Mouse (Mus musculus) ES-E14 (cell line): ENCODE measurements around the gene Ncln. TPM values are rescaled to one million over a fixed set of nuclear protein-coding genes. Genes with fewer than 3 reads are reported as not detected.
A peak's percentile ranks its signal among the peaks of the same experiment; 100 is the strongest.

Experiments used
- DNase-seq: peaks from one replicate; pipeline ENCODE4 v3.0.0-alpha.2; 2013; ENCODE audit warnings: low read depth, low spot score
- H3K27ac ChIP-seq: 2 replicates; pipeline ENCODE4 v1.5.1; 2012; ENCODE audit warnings: low read depth, mild to moderate bottlenecking, low read length, moderate library complexity, mixed read lengths; ENCODE audit not compliant: poor library complexity, insufficient read depth, severe bottlenecking
- H3K36me3 ChIP-seq: 2 replicates; pipeline ENCODE4 v1.6.1; 2012; ENCODE audit warnings: mild to moderate bottlenecking, low read length, moderate library complexity, mixed read lengths; ENCODE audit not compliant: control insufficient read depth, poor library complexity, insufficient read depth, severe bottlenecking
- H3K4me1 ChIP-seq, 2 experiments: fragments of 150-350 bp in 1 of 2; sonication (generic) in 1 of 2; 2 replicates each; pipeline ENCODE4 v1.6.1; 2012; ENCODE audit warnings: low read length in 2 of 2, mild to moderate bottlenecking in 1 of 2, mixed read lengths in 1 of 2; ENCODE audit not compliant: control insufficient read depth in 2 of 2, insufficient read depth in 2 of 2, poor library complexity in 1 of 2
- H3K4me3 ChIP-seq, 2 experiments: fragments of 150-350 bp in 1 of 2; sonication (generic) in 1 of 2; 2 replicates each; pipeline ENCODE4 v1.5.1; 2012; ENCODE audit warnings: low read length in 2 of 2, low read depth in 1 of 2, mild to moderate bottlenecking in 1 of 2, mixed read lengths in 1 of 2; ENCODE audit not compliant: insufficient read depth in 1 of 2, poor library complexity in 1 of 2, severe bottlenecking in 1 of 2
- H3K9ac ChIP-seq: 2 replicates; pipeline ENCODE4 v1.6.1; 2012; ENCODE audit warnings: low read depth, mild to moderate bottlenecking, low read length, mixed read lengths; ENCODE audit not compliant: poor library complexity, insufficient read depth, severe bottlenecking
- H3K9me3 ChIP-seq: fragments of 150-350 bp; sonication (generic); 2 replicates; pipeline ENCODE4 v1.6.1; 2012; ENCODE audit warnings: low read depth, mild to moderate bottlenecking, low read length; ENCODE audit not compliant: control insufficient read depth, insufficient read depth
- CHD2 ChIP-seq: IDR thresholded peaks from 2 replicates; pipeline ENCODE4 v1.6.1; 2014; ENCODE audit warnings: mild to moderate bottlenecking, low read depth, low read length, inconsistent platforms
- HCFC1 ChIP-seq: IDR thresholded peaks from 2 replicates; pipeline ENCODE4 v1.6.1; 2012; ENCODE audit warnings: low read length, inconsistent platforms, borderline replicate concordance; ENCODE audit not compliant: insufficient read depth
- MAFK ChIP-seq: IDR thresholded peaks from 2 replicates; pipeline ENCODE4 v1.6.1; 2014; ENCODE audit warnings: mild to moderate bottlenecking, low read depth, low read length, inconsistent platforms; ENCODE audit not compliant: insufficient read depth
- ZC3H11A ChIP-seq: IDR thresholded peaks from 2 replicates; pipeline ENCODE4 v1.6.1; 2012; ENCODE audit warnings: low read depth, mild to moderate bottlenecking, inconsistent platforms, low read length, borderline replicate concordance
- ZNF384 ChIP-seq: IDR thresholded peaks from 2 replicates; pipeline ENCODE4 v1.6.1; 2012; ENCODE audit warnings: low read depth, low read length, inconsistent platforms
- in situ Hi-C, 2 experiments: fragments of 600-800 bp; cut with MboI; formaldehyde crosslinking; loops; one replicate each; pipeline ENCODE4 v1.15.1; 2025; ENCODE audit warnings: low sequenced_read_pairs in 2 of 2, inconsistent platforms in 1 of 2; ENCODE audit not compliant: unreplicated experiment in 2 of 2
- total RNA-seq: library from RNA; depleted of rRNA; stranded (reverse); fragments of 300-350 nt; gene quantifications from 2 replicates; pipeline ENCODE4 v1.2.3, GENCODE M21; 2012

Gene Ncln
- total RNA-seq, 1 experiment = 254 TPM

- peaks cover 12 to 39% of the 10 kb centered on the region in 2 experiments for H3K4me1 ChIP-seq
- no peak overlapping the region for H3K4me3 ChIP-seq
- DNase-seq = no peak
- H3K9me3 ChIP-seq = no peaks in the 10 kb centered on the region
- no peak for TF ChIP-seq MAFK
- no peak for TF ChIP-seq HCFC1
- no peak for TF ChIP-seq ZNF384
- no peak for TF ChIP-seq CHD2
- TF ChIP-seq ZC3H11A = no peak
- in situ Hi-C loops = no loop called here
- no peak overlapping the region for H3K27ac ChIP-seq
- no peaks in the 10 kb centered on the region; the same call in 1 of the 2 replicates for H3K36me3 ChIP-seq
- H3K9ac ChIP-seq = no peak overlapping the region
These were observed 30.1 kb downstream of the Ncln start for GRCm38 (mm10) chr10:81466066-81466465.

- peak; percentile 98 for DNase-seq
- Histone ChIP-seq H3K4me3 (peak overlapping the region; percentile 63 to 67; a peak in 3 of 4 replicates), H3K4me1 (peaks cover 12 to 36% of the 10 kb centered on the region in 2 experiments), H3K9me3 (no peaks in the 10 kb centered on the region), H3K27ac (peak overlapping the region; percentile 25; the same call in 1 of the 2 replicates), H3K9ac (peak overlapping the region; percentile 37; the same call in 1 of the 2 replicates), H3K36me3 (no peaks in the 10 kb centered on the region; the same call in 1 of the 2 replicates)
- in situ Hi-C loops = no loop called here
- TF ChIP-seq MAFK (no peak), HCFC1 (no peak), CHD2 (no peak), ZNF384 (no peak), ZC3H11A (no peak)
These were observed 30.9 kb downstream of the Ncln start for GRCm38 (mm10) chr10:81465265-81465645.

- no peaks in the 10 kb centered on the region; the same call in 1 of the 2 replicates for H3K36me3 ChIP-seq
- in situ Hi-C loops = no loop called here
- H3K9me3 ChIP-seq = no peaks in the 10 kb centered on the region
- TF ChIP-seq CHD2 (no peak), ZNF384 (no peak), HCFC1 (no peak), ZC3H11A (no peak), MAFK (no peak)
- H3K27ac ChIP-seq = peak overlapping the region; percentile 25; the same call in 1 of the 2 replicates
- peak overlapping the region; percentile 63 for H3K9ac ChIP-seq
- DNase-seq = peak; percentile 83
- peaks cover 12 to 36% of the 10 kb centered on the region in 2 experiments for H3K4me1 ChIP-seq
- H3K4me3 ChIP-seq = peak overlapping the region; percentile 63 to 67
These were observed 31.6 kb downstream of the Ncln start for GRCm38 (mm10) chr10:81464405-81465264.

GRCm38 (mm10) chr10:81463531-81463930 lies 32.7 kb downstream of the Ncln start:
- peaks cover 12 to 36% of the 10 kb centered on the region in 2 experiments for H3K4me1 ChIP-seq
- no peaks in the 10 kb centered on the region for H3K9me3 ChIP-seq
- H3K36me3 ChIP-seq = no peaks in the 10 kb centered on the region; the same call in 1 of the 2 replicates
- no peak overlapping the region for H3K9ac ChIP-seq
- in situ Hi-C loops = no loop called here
- H3K4me3 ChIP-seq = peak overlapping the region in 1 of 2 experiments; percentile 63; a peak in 1 of 4 replicates
- H3K27ac ChIP-seq = no peak overlapping the region
- TF ChIP-seq CHD2 = no peak
- TF ChIP-seq ZC3H11A = no peak
- TF ChIP-seq HCFC1 = no peak
- no peak for TF ChIP-seq ZNF384
- TF ChIP-seq MAFK = no peak
- DNase-seq = no peak
